Mouse (Mus musculus) A20 (cell line): ENCODE measurements around the gene Pcsk7.
A peak's percentile ranks its signal among the peaks of the same experiment; 100 is the strongest.

Source experiments
- DNase-seq: peaks from one replicate; pipeline ENCODE4 v3.0.0-alpha.2; 2011; ENCODE audit warnings: low read depth, low spot score

Pcsk7 gene

GRCm38 (mm10) chr9:45906355-45907077, at the start of gene Pcsk7, which contains the start of gene Rnf214:
Gene Pcsk7, plus strand, starts transcription at chr9:45906497.
Gene Rnf214, minus strand, starts transcription at chr9:45906911.
- DNase-seq, result peak; percentile 90

GRCm38 (mm10) chr9:45859364-45859763, 46.9 kb upstream of the Pcsk7 start:
- no peak for DNase-seq

- no peak for DNase-seq
These were observed 44.5 kb upstream of the Pcsk7 start for GRCm38 (mm10) chr9:45861813-45862212.

- DNase-seq, result no peak
These were observed 37.1 kb upstream of the Pcsk7 start for GRCm38 (mm10) chr9:45869181-45869580.

- DNase-seq, result no peak
These were observed 36.0 kb upstream of the Pcsk7 start for GRCm38 (mm10) chr9:45870265-45870664.

GRCm38 (mm10) chr9:45877928-45878327, 28.4 kb upstream of the Pcsk7 start:
- DNase-seq, result no peak

- DNase-seq, result no peak
These were observed 12.6 kb upstream of the Pcsk7 start for GRCm38 (mm10) chr9:45893681-45894080.

- no peak for DNase-seq
These were observed 1.1 kb upstream of the Pcsk7 start for GRCm38 (mm10) chr9:45905196-45905595.

- peak; percentile 56 for DNase-seq
These were observed 473 bp upstream of the Pcsk7 start for GRCm38 (mm10) chr9:45905811-45906237.

GRCm38 (mm10) chr9:45907078-45907428, 756 bp downstream of the Pcsk7 start:
- no peak for DNase-seq

- no peak for DNase-seq
These were observed 4.7 kb downstream of the Pcsk7 start for GRCm38 (mm10) chr9:45910995-45911394.

GRCm38 (mm10) chr9:45911673-45912072, 5.4 kb downstream of the Pcsk7 start:
- DNase-seq, result peak; percentile 44

- no peak for DNase-seq
These were observed 9.4 kb downstream of the Pcsk7 start for GRCm38 (mm10) chr9:45915659-45916058.

GRCm38 (mm10) chr9:45917041-45917934, 11.0 kb downstream of the Pcsk7 start:
- no peak for DNase-seq

- DNase-seq, result no peak
These were observed 13.6 kb downstream of the Pcsk7 start for GRCm38 (mm10) chr9:45919895-45920294.

- no peak for DNase-seq
These were observed 23.0 kb downstream of the Pcsk7 start for GRCm38 (mm10) chr9:45929285-45929684.

GRCm38 (mm10) chr9:45931958-45932357, 25.7 kb downstream of the Pcsk7 start:
- DNase-seq, result no peak

- no peak for DNase-seq
These were observed 26.5 kb downstream of the Pcsk7 start for GRCm38 (mm10) chr9:45932571-45933415.

GRCm38 (mm10) chr9:45935628-45936210, 29.4 kb downstream of the Pcsk7 start, which contains the start of gene Tagln:
Gene Tagln, minus strand, starts transcription at chr9:45936058.
- no peak for DNase-seq

- peak; percentile 75 for DNase-seq
These were observed 30.6 kb downstream of the Pcsk7 start for GRCm38 (mm10) chr9:45936883-45937282.

GRCm38 (mm10) chr9:45938088-45938487, 31.8 kb downstream of the Pcsk7 start:
- DNase-seq, result no peak
